Mouse (Mus musculus) gastrocnemius, adult 18-20 months (tissue): ENCODE measurements around the gene 4930523C07Rik. TPM values are rescaled to one million over a fixed set of nuclear protein-coding genes. Genes with fewer than 3 reads are reported as not detected.

Experiments used
- DNase-seq: peaks from one replicate; pipeline ENCODE4 v3.0.0; 2021; ENCODE audit warnings: low spot score
- total RNA-seq, 2 experiments: library from RNA; stranded (reverse); gene quantifications; 2 replicates each; pipeline ENCODE4 v1.2.3; 2021

The 4930523C07Rik gene
- total RNA-seq, 2 experiments from 2014 or later: 5.4 to 5.7 TPM

DNA sequence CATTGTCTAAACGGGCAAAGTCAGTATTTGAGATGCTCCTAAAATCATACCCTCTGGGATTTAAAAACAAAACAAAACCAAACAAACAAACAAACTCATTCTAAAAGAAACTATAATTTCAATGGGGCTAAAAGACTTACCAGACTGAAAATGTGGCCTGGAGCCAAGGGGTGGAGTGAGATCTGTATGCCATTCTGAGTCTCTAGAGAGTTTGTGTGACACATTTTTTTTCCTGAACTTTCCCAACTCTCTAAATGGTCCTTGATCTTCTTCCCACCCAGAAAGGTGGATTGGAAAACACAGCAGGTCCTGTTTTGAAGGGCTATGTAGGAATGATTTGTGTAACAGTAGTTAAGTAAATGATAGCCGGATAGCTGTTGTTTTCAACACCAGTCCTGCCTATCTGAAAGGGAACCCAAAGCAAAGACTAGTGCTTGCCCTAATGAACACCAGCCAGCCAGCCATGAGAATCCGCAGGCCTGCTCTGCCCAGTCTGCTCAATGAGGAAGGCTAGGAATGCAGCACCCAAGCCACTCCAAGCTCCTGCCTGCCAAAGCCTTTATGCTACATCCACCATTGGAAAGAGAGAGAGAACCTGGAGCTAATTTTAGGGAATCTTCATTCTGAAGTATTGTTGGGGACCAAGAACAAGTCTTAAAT, 1.0 kb downstream of the 4930523C07Rik start:
- peak; percentile 27 for DNase-seq

DNA sequence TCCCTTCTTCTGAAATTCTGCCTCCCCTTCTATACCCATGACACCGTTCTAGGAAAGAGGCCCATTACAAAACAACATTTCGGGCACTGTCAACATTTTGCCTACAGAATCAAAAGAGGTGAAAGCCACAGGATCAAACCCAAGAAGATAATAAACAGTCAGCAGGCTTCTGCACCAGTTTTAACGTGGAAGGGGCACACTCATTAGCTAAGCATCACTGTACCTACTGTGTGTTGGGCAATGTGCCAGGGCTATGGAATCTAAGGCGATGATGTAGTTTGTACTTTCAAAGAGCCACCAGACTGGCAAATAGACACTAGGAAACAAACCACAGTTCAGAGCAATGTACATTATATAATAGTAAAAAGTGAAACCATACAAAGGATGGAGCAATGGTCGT, 1.8 kb downstream of the 4930523C07Rik start:
- no peak for DNase-seq

DNA sequence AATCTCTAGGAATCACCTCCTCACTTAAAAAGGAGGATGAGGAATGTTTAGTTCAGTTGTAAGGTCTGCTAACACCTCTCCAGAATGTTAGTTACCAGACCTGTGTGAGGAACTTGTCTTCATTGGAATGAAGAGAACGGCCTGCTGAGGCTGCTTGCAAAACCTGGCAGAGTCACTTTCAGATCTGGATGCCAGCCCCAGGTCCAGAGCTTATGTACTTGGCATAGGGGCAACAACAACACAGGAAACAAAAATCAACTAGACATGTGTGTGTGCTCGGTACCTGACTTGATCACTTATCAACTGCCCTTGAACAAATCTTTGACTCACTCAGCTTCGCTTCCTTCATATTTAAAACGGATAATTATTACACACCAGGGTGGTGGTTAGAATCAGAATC, 2.6 kb downstream of the 4930523C07Rik start:
- DNase-seq: no peak

- DNase-seq: no peak
Measured at GRCm38 (mm10) chr1:160047481-160047931, 3.3 kb downstream of the 4930523C07Rik start.

- DNase-seq: no peak
Measured at GRCm38 (mm10) chr1:160049131-160049880, 5.1 kb downstream of the 4930523C07Rik start.

- DNase-seq: no peak
Measured at GRCm38 (mm10) chr1:160050898-160051297, 6.7 kb downstream of the 4930523C07Rik start.

- DNase-seq: no peak
Measured at GRCm38 (mm10) chr1:160052556-160053315, 8.6 kb downstream of the 4930523C07Rik start.

DNA sequence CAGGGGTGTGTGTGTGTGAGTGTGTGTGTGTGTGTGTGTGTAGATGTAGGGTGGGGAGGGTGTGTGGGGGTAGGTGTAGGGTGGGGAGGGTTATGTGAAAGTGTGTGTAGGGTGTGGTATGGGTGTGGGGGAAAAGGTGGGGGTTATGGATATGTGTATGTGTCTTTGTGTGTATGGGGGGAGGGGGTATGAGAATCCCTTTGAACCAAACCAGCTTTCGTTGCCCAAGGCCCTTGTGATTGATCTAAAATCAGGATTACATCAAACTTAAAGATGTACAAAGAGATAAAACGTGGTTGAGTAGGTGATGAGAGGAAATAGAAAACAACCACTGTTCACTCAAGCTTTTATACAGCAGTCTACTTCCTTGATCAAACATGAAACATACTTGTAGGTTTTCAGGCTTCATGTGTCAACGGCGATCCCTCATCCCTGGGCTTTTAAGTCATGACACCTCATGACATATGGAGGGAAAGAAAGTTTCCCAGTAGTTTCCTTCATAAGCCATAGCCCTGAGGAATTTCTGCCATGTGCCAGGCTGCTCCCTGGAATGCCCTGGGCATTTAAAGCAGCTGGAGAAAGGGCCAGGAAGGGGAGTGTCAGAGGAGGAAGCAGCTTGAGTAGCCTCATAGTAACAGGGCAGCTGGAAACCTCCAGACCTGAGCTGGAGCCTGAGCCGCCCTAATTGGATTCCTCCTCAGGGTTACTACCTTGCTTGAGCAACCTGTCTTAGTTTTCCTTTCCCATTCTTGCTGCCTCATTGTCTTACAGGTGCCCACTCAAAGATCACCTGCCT, 9.5 kb downstream of the 4930523C07Rik start:
- no peak for DNase-seq

- no peak for DNase-seq
Measured at GRCm38 (mm10) chr1:160054366-160055078, 10.3 kb downstream of the 4930523C07Rik start.

GRCm38 (mm10) chr1:160057657-160058056, 13.5 kb downstream of the 4930523C07Rik start:
- no peak for DNase-seq

DNA sequence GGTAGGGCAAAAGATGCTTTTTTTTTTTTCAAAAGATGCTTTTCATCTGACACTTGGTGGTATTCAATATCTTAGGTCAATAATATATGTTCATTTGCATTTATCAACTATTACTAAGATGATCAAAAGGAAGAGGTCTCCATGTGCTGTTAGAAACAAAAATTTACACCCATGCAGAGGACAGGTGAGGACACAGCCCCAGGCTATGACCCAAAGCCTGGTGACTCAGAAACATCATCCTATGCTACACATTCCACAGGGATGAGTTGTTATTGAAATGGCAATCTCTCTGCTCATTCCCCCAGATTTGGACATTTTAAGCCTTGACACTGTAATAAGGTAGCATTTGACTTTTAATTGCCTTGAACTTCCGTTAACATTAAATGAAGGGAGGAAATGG, 15.7 kb downstream of the 4930523C07Rik start:
- DNase-seq: no peak

GRCm38 (mm10) chr1:160060542-160060941, 16.4 kb downstream of the 4930523C07Rik start:
- DNase-seq: peak; percentile 43

DNA sequence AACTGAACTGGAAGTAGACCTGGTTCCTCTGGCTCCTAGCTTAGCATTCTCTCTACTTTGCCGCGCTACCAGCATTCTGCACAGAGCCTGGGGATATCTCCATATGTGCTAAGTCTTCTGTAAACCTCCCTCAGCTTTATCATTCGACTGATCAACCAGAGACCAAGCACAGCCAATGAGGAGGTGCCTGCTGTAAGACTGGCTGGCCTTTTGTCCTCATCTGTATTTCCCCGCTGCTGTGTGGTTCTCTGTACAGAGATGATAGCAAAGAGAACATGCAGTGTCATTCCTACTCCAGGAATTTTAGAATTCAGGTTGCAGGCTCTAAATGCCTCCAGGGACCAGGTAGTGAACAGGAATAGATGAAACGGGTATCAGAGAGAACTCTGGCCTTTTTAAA, 17.1 kb downstream of the 4930523C07Rik start:
- DNase-seq: no peak

GRCm38 (mm10) chr1:160061725-160062366, 17.7 kb downstream of the 4930523C07Rik start:
- DNase-seq: peak; percentile 26

GRCm38 (mm10) chr1:160064547-160065144, 20.5 kb downstream of the 4930523C07Rik start:
- DNase-seq: no peak

GRCm38 (mm10) chr1:160078882-160079661, 34.9 kb downstream of the 4930523C07Rik start:
- peak; percentile 60 for DNase-seq

DNA sequence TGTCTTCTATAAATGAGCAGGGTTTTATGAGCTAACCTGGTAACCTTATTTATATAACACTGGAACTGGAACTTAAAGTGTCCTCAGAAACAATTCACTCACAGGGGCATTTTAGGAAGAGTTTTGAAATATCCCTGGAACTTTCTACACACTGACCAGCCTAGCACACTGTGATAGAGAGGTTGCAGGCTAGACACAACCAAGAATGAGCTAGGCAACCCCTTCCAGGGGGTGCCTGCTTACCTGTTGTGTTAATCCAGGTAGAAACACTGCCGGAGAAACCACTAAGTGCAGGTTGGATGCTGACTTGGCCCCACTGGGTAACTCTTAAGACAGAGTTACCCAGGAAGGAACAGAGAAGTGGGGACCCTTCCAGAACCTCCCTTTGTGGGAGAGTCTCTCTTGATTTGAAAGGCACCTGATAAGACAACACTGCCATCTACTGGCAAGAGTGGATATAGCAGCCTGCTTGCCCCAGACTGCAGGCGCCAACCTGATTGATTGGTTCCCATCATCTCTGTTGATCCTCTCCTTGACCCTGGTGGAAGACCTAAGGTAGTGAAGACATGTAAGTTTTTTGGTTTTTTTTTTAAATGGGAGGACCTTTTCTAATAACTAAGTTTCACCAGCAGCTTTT, 36.7 kb downstream of the 4930523C07Rik start:
- peak; percentile 83 for DNase-seq

GRCm38 (mm10) chr1:160082647-160083046, 38.5 kb downstream of the 4930523C07Rik start:
- no peak for DNase-seq
